Mouse (Mus musculus) heart, embryonic 15.5 days (tissue): Measurements from ENCODE around the gene Pcyt1a. TPM values are rescaled to one million over a fixed set of nuclear protein-coding genes. Genes with fewer than 3 reads are reported as not detected.
"Not testable (repeated sequence)": the region's sequence is repeated elsewhere in the genome, so short reads cannot be mapped to it uniquely, and the experiment has no call there.

Experiments
- ATAC-seq: fragments of 200-750 bp; cut with Nextera tagmentation; replicated peaks from 2 replicates; pipeline ENCODE4 v1.8.0; 2017; ENCODE audit warnings: low read depth, moderate TSS enrichment; ENCODE audit not compliant: insufficient number of reproducible peaks, insufficient read depth, low FRiP score
- H3K27ac ChIP-seq: fragments of 300-500 bp; sonication (generic); 2 replicates; pipeline ENCODE4 v1.5.1; 2015; ENCODE audit warnings: mild to moderate bottlenecking, inconsistent platforms
- H3K27me3 ChIP-seq: fragments of 300-500 bp; sonication (generic); 2 replicates; pipeline ENCODE4 v1.6.1; 2015; ENCODE audit warnings: inconsistent platforms
- H3K36me3 ChIP-seq: fragments of 300-500 bp; sonication (generic); 2 replicates; pipeline ENCODE4 v1.6.1; 2015; ENCODE audit warnings: mild to moderate bottlenecking, inconsistent platforms
- H3K4me1 ChIP-seq: fragments of 300-500 bp; sonication (generic); replicated peaks from 2 replicates; pipeline ENCODE4 v1.6.1; 2015; ENCODE audit warnings: inconsistent platforms
- H3K4me2 ChIP-seq: fragments of 300-500 bp; sonication (generic); 2 replicates; pipeline ENCODE4 v1.6.1; 2015; ENCODE audit warnings: inconsistent platforms, mild to moderate bottlenecking, moderate library complexity
- H3K4me3 ChIP-seq: fragments of 300-500 bp; sonication (generic); 2 replicates; pipeline ENCODE4 v1.5.1; 2015; ENCODE audit warnings: mild to moderate bottlenecking, inconsistent platforms
- H3K9ac ChIP-seq: fragments of 300-500 bp; sonication (generic); 2 replicates; pipeline ENCODE4 v1.6.1; 2015; ENCODE audit warnings: mild to moderate bottlenecking, inconsistent platforms
- H3K9me3 ChIP-seq: fragments of 300-500 bp; sonication (generic); replicated peaks from 2 replicates; pipeline ENCODE4 v1.6.1; 2016; ENCODE audit warnings: inconsistent platforms
- WGBS: fragments of 180-500 bp; shearing (Covaris S2); methylation state at CpG from one replicate; pipeline ENCODE4 v1.1.7; 2015; ENCODE audit warnings: mixed read lengths; 5-methylcytosine and 5-hydroxymethylcytosine counted together
- polyA plus RNA-seq: library from polyadenylated mRNA; unstranded; fragments of >200 nt; fragmentation: Nextera tagmentation; extraction: Ambion mirVana; gene quantifications from 2 replicates; pipeline ENCODE4 v1.2.1, GENCODE M21; 2015

The Pcyt1a gene
- polyA plus RNA-seq, 1 experiment from 2014 or later, result 44.3 TPM

GRCm38 (mm10) chr16:32477315-32477714 is 46.6 kb downstream of the Pcyt1a start:
- WGBS, result 32% methylated on average over 6 of the region's 6 CpGs
- H3K4me1 ChIP-seq, result peaks cover 16% of the 10 kb centered on the region
- ATAC-seq, result peak; percentile 53
- H3K4me3 ChIP-seq, result no peak overlapping the region
- 0 out of 2 replicates have a peak, but pooled peaks cover 3% of the 10 kb centered on the region for H3K27me3 ChIP-seq
- H3K27ac ChIP-seq, result no peak overlapping the region
- no peaks in the 10 kb centered on the region for H3K9me3 ChIP-seq
- H3K36me3 ChIP-seq, result peaks cover 10% of the 10 kb centered on the region; the same call in 1 of the 2 replicates
- no peak overlapping the region for H3K9ac ChIP-seq
- H3K4me2 ChIP-seq, result no peak overlapping the region

GRCm38 (mm10) chr16:32479415-32479814 is 48.7 kb downstream of the Pcyt1a start:
- 54% methylated on average over 2 of the region's 2 CpGs for WGBS
- no peaks in the 10 kb centered on the region for H3K9me3 ChIP-seq
- H3K4me1 ChIP-seq, result peaks cover 12% of the 10 kb centered on the region
- H3K27ac ChIP-seq, result no peak overlapping the region
- no peak for ATAC-seq
- H3K36me3 ChIP-seq, result no peaks in the 10 kb centered on the region
- H3K4me3 ChIP-seq, result no peak overlapping the region
- no peak overlapping the region for H3K4me2 ChIP-seq
- H3K27me3 ChIP-seq, result 0 out of 2 replicates have a peak, but pooled peaks cover 3% of the 10 kb centered on the region
- no peak overlapping the region for H3K9ac ChIP-seq

- no peaks in the 10 kb centered on the region for H3K36me3 ChIP-seq
- H3K9ac ChIP-seq, result no peak overlapping the region
- no peak overlapping the region for H3K4me3 ChIP-seq
- no peaks in the 10 kb centered on the region for H3K9me3 ChIP-seq
- peaks cover 10% of the 10 kb centered on the region for H3K27me3 ChIP-seq
- no peak overlapping the region for H3K4me2 ChIP-seq
- H3K4me1 ChIP-seq, result peaks cover 12% of the 10 kb centered on the region
- ATAC-seq, result no peak
- H3K27ac ChIP-seq, result no peak overlapping the region
- 54% methylated on average over 7 of the region's 7 CpGs for WGBS
Measured at GRCm38 (mm10) chr16:32484431-32484871, 53.7 kb downstream of the Pcyt1a start.

- WGBS, result 60% methylated on average over 2 of the region's 2 CpGs
- ATAC-seq, result no peak
- H3K27ac ChIP-seq, result no peak overlapping the region
Measured at GRCm38 (mm10) chr16:32485209-32485608, 54.5 kb downstream of the Pcyt1a start.

GRCm38 (mm10) chr16:32486046-32486445 is 55.3 kb downstream of the Pcyt1a start:
- Histone ChIP-seq H3K4me3 (no peak overlapping the region), H3K9me3 (no peaks in the 10 kb centered on the region), H3K36me3 (no peaks in the 10 kb centered on the region), H3K4me2 (no peak overlapping the region), H3K4me1 (peaks cover 12% of the 10 kb centered on the region), H3K27ac (no peak overlapping the region), H3K27me3 (peaks cover 10% of the 10 kb centered on the region), H3K9ac (no peak overlapping the region)
- WGBS, result 82% methylated on average over 6 of the region's 6 CpGs
- no peak for ATAC-seq

More at GRCm38 (mm10) chr16:32485209-32485608, 54.5 kb downstream of the Pcyt1a start:
- no peak overlapping the region for H3K4me3 ChIP-seq
- H3K4me2 ChIP-seq, result no peak overlapping the region
- no peak overlapping the region for H3K9ac ChIP-seq
- peaks cover 12% of the 10 kb centered on the region for H3K4me1 ChIP-seq
- H3K36me3 ChIP-seq, result no peaks in the 10 kb centered on the region
- peaks cover 10% of the 10 kb centered on the region for H3K27me3 ChIP-seq
- no peaks in the 10 kb centered on the region for H3K9me3 ChIP-seq

- 23% methylated on average over 15 of the region's 15 CpGs for WGBS
- ATAC-seq, result peak; percentile 85
- Histone ChIP-seq H3K4me2 (peak within 1 kb of the TSS; percentile 47), H3K4me3 (peak within 1 kb of the TSS; percentile 18), H3K27ac (peak within 1 kb of the TSS; percentile 75), H3K9me3 (no peaks in the 10 kb centered on the region), H3K9ac (no peak within 1 kb of the TSS), H3K36me3 (no peaks in the 10 kb centered on the region), H3K4me1 (peaks cover 12% of the 10 kb centered on the region), H3K27me3 (peaks cover 10% of the 10 kb centered on the region)
Measured at GRCm38 (mm10) chr16:32487234-32488111, 56.8 kb downstream of the Pcyt1a start, which contains the start of gene Slc51a. TSS of gene Slc51a (minus strand) at chr16:32487879.

- Histone ChIP-seq H3K4me1 (peaks cover 12% of the 10 kb centered on the region), H3K9me3 (no peaks in the 10 kb centered on the region), H3K4me2 (no peak overlapping the region), H3K27ac (no peak overlapping the region), H3K9ac (no peak overlapping the region), H3K27me3 (peaks cover 10% of the 10 kb centered on the region), H3K4me3 (no peak overlapping the region), H3K36me3 (no peaks in the 10 kb centered on the region)
- 92% methylated on average over 3 of the region's 3 CpGs for WGBS
- ATAC-seq, result no peak
Measured at GRCm38 (mm10) chr16:32488939-32489338, 58.2 kb downstream of the Pcyt1a start.

GRCm38 (mm10) chr16:32494371-32494770 is 63.6 kb downstream of the Pcyt1a start:
- not testable (repeated sequence) for H3K36me3 ChIP-seq, H3K9me3 ChIP-seq, H3K4me2 ChIP-seq, H3K4me1 ChIP-seq, ATAC-seq, H3K27ac ChIP-seq, H3K9ac ChIP-seq, H3K27me3 ChIP-seq, H3K4me3 ChIP-seq
- WGBS, result 67% methylated on average over 6 of the region's 6 CpGs

- Histone ChIP-seq H3K4me1 (peaks cover 3% of the 10 kb centered on the region), H3K27me3 (0 out of 2 replicates have a peak, but pooled peaks cover 2% of the 10 kb centered on the region), H3K9me3 (no peaks in the 10 kb centered on the region), H3K4me3 (no peak within 1 kb of the TSS), H3K27ac (no peak within 1 kb of the TSS), H3K9ac (no peak within 1 kb of the TSS), H3K36me3 (no peaks in the 10 kb centered on the region), H3K4me2 (no peak within 1 kb of the TSS)
- no peak for ATAC-seq
- 74% methylated on average over 3 of the region's 3 CpGs for WGBS
Measured at GRCm38 (mm10) chr16:32495965-32496364, 65.2 kb downstream of the Pcyt1a start, which contains the start of gene Zdhhc19. TSS of gene Zdhhc19 (plus strand) at chr16:32496265.

- ATAC-seq, result no peak
- Histone ChIP-seq H3K9ac (no peak overlapping the region), H3K27ac (no peak overlapping the region), H3K4me2 (no peak overlapping the region), H3K9me3 (no peaks in the 10 kb centered on the region), H3K36me3 (no peaks in the 10 kb centered on the region), H3K27me3 (peaks cover 2% of the 10 kb centered on the region; the same call in 1 of the 2 replicates), H3K4me3 (no peak overlapping the region), H3K4me1 (peaks cover 3% of the 10 kb centered on the region)
- 59% methylated on average over 13 of the region's 13 CpGs for WGBS
Measured at GRCm38 (mm10) chr16:32498996-32499395, 68.3 kb downstream of the Pcyt1a start.

GRCm38 (mm10) chr16:32499430-32500037 is 68.8 kb downstream of the Pcyt1a start:
- H3K36me3 ChIP-seq, result no peaks in the 10 kb centered on the region
- H3K4me3 ChIP-seq, result peak overlapping the region; percentile 43
- no peak overlapping the region for H3K27ac ChIP-seq
- peaks cover 3% of the 10 kb centered on the region for H3K4me1 ChIP-seq
- H3K9me3 ChIP-seq, result no peaks in the 10 kb centered on the region
- ATAC-seq, result peak; percentile 87
- H3K9ac ChIP-seq, result 0 out of 2 replicates have a peak overlapping the region, but pooled peaks have one; percentile 47
- 7% methylated on average over 22 of the region's 22 CpGs for WGBS
- peak overlapping the region; percentile 77 for H3K4me2 ChIP-seq
- H3K27me3 ChIP-seq, result peaks cover 2% of the 10 kb centered on the region; the same call in 1 of the 2 replicates
